Mouse (Mus musculus): ENCODE measurements around the gene Isyna1.

- no peak for TF ChIP-seq CTCF (conservative IDR thresholded peaks at IDR 0.05; ENCODE audit: low read length)
- no peak for TF ChIP-seq POU5F1 (IDR thresholded peaks at IDR 0.05; ENCODE audit: borderline replicate concordance, low read length)
Measured at GRCm38 (mm10) chr8:70570990-70571389, 23.2 kb upstream of the Isyna1 start.
